Mouse (Mus musculus): ENCODE data around the gene Nr5a2.

Nr5a2 gene

GRCm38 (mm10) chr1:136910741-136911593 is 49.3 kb downstream of the Nr5a2 start:
- DNase-seq (ENCODE audit: low read depth in 2 of 2, low spot score in 2 of 2): no peak

DNA sequence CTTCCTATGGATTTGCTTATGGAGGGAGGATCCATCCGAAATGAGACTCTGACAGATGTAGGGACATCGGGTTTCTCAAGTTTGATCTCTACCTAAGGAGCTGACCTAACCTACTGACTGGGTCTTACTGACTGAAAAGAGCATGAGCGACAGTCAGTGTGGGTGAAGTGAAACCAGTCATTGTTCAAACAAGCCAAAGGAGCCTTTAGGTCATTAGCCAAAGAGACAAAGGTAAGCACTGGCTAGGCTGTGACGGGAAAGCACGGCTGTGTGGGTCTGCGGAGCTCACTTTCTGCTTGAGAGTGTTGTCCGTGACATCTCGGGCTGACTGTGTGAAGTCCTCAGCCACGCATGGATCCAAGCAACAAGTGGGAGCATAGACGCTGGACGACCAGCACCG is 50.1 kb downstream of the Nr5a2 start:
- DNase-seq (ENCODE audit: low read depth in 2 of 2, low spot score in 2 of 2): no peak

DNA sequence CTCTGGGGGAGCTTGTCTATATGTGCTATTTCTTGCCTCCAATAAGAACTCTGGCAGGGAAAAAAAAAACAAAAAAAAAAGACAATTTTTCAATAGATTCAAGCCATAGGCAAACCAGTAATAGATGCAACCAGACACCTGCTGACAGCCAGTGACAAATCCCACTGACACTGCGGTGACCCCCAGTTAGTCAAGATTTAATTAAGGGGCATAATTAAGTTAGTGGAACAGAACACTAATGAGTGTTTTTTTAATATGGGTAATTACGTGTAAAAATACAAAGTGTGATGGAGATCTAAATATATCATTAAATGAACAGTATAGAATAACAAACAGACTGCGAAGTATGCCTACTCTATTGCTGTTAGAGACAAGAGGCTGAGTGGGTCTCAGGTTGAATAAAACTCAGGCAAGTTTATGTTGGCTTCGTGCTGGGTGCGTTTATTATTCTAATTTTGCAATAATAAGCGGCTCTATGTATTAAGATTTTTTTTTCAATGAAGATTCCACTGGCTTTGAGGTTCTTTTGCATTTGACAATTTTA is 50.7 kb downstream of the Nr5a2 start:
- DNase-seq (ENCODE audit: low read depth in 2 of 2, low spot score in 2 of 2): no peak

DNA sequence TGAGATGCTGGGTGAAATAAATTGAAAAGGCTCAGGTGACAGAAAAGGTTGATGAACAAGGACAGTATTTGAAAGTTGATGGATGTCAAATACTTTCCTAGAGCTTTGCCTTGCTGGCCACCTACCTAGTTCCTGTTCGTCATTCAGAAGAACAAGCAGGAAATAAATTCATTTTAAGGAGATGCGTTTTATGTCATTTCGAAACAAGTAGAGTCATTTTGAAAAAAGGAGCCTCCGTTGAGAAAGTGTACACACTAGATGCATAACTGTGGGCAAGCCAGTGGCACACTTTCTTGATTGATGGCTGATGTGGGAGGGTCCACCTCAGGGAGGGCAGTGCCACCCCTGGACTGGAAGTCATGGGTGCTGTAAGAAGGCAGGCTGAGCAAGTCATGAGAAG is 62.1 kb downstream of the Nr5a2 start:
- DNase-seq (ENCODE audit: low read depth in 2 of 2, low spot score in 2 of 2): no peak

GRCm38 (mm10) chr1:136896351-136896750 is 63.9 kb downstream of the Nr5a2 start:
- DNase-seq (ENCODE audit: low read depth in 2 of 2, low spot score in 2 of 2): no peak

DNA sequence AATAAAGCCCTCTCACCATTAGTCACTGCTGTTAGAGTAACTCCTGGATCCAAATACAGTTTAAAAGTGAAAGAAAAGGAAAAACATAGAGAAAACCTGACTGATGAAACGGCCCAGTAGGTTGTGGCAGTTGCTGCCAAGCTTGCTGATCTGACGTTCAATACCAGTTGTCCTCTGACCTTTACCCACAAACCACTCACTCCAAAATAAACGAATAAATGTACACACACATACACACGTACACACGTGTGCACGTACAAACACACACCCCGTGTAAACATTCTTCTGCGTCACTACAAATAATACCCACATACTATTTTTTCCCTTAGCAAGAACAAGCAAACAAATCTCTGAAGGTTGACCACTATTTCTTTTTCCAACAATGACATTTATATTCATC is 64.4 kb downstream of the Nr5a2 start:
- no peak for DNase-seq (ENCODE audit: low read depth in 2 of 2, low spot score in 2 of 2)

DNA sequence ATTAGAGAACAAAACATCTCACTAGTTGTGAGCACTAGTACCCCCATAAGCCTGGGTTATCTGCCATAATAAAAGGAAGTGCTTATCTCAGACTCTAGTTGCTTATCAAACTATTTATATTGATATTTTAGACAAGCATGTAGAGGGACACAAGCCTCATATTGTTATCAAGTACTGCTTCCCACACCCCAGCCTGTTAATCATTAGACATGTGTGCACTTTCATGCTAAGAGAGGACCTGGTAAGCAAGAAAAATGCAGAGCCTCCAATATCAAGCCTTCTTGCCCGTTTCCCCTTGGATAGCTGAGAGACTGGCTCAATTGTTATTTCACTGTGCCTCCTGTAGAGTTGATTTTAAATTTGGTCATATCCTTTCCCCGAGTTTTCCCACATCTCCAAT is 65.5 kb downstream of the Nr5a2 start:
- no peak for DNase-seq (ENCODE audit: low read depth in 2 of 2, low spot score in 2 of 2)

DNA sequence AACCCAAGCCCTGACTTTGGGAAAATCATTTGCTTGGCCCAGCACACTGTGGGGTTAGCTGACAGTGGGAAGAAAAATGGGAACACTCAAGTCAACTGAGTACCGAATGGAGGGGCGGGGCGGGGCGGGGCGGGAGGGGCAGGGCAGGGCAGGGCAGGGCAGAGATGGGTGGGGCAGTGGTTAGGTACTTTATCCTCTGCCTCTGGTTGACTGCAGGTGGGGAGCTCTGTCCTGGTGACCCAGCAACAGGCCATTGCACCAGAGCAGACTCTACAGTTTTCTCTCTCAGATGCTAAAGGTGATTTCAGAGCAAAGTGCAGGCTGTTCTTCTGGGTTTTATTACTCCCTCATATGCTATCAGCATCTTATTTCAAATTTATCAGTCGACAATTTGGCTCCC is 67.1 kb downstream of the Nr5a2 start:
- DNase-seq (ENCODE audit: low read depth in 2 of 2, low spot score in 2 of 2): no peak

DNA sequence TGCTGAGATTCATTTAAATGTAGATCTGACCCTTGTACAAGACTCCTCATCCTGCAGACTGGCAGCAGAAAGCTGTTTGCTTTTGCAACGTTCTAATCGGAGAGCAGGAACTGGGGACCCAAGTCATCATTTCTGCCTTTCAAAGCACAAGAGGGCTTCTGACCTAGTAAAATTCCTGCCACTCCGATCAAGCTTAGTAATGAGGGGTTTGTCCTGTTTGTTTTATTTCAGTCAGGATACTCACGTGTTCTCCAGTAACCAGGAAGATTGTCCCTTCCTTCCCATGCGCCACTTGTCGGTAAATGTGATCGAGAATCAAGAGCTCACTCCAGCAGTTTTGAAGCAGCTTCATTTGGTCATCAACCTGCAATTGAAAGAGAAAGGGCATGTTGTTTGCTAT is 69.8 kb downstream of the Nr5a2 start:
- no peak for DNase-seq (ENCODE audit: low read depth in 2 of 2, low spot score in 2 of 2)

- DNase-seq (ENCODE audit: low read depth in 2 of 2, low spot score in 2 of 2): no peak
Observed at GRCm38 (mm10) chr1:136888704-136889103, 71.5 kb downstream of the Nr5a2 start.

DNA sequence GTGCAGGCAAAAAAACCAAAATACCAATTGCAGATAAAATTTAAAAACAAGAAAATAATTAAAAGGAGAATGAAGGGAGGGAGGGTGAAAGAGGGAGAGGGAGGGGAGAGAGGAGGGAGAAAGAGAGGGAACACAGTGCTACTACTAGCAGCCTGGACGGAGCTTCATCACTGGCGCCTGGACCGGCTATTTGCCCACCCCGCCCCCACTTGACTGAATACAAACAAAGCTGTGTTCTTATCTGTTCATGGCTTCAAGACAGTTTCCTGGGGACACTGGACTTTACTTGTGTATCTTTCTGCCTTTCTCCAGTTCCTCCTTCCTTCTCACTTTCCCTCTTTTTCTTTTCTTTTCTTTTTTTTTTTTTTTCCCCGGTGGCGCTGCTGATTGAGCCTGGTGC is 73.6 kb downstream of the Nr5a2 start:
- DNase-seq (ENCODE audit: low read depth in 2 of 2, low spot score in 2 of 2): no peak

DNA sequence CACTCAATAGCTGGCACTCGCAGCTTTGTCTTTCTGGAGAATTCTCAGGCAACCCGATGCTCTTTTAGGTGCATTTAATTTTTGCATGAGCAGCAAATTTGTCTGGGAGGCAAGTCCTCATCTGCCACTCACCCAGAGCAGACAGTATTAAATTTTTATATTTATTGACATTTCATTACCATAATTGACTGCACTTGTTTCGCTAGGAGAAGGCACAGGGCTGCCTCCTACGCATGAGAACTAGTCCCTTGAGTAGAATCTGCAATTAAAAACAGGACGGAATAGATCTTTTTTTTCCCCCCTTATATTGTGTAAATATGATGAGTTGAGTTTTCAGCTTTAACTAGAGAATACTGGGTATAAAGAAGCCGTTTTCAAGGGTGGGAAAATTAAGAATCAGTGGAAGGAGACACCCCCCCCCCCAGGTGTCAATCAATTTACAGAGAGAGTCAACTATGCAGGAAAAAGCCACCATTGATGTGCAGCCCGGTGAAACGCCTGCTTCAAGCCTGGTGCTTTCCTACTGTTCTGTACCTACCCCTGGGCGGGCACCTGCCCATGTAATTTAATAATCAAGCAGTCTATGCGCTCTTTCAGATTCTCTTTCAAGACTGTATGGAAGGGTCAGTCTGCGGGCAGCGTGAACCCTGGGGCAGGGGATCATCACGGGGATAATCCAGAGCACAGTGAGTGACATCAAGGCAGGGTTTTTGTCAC is 76.6 kb downstream of the Nr5a2 start:
- DNase-seq (ENCODE audit: low read depth in 2 of 2, low spot score in 2 of 2): no peak

- DNase-seq (ENCODE audit: low read depth in 2 of 2, low spot score in 2 of 2): no peak
Observed at GRCm38 (mm10) chr1:136880260-136880659, 80.0 kb downstream of the Nr5a2 start.

DNA sequence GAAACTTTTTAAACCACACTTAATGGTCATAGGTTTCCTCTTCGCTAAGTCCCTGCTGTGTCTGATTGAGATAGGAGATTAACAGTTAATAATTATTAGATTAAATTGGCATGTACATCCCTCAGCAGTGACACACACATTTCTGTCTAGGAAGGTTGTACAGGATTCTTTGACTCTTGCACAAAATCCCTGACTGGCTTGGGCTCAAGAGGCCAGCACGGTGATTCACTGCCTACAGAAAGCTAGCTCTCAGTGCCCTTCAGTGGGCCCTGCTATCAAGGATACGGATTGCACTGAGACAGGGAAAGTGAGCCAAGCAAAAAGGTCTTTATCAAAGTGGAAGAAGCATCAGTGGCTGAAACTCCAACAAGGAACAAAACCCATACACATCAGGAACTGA is 85.2 kb downstream of the Nr5a2 start:
- no peak for DNase-seq (ENCODE audit: low read depth in 2 of 2, low spot score in 2 of 2)

DNA sequence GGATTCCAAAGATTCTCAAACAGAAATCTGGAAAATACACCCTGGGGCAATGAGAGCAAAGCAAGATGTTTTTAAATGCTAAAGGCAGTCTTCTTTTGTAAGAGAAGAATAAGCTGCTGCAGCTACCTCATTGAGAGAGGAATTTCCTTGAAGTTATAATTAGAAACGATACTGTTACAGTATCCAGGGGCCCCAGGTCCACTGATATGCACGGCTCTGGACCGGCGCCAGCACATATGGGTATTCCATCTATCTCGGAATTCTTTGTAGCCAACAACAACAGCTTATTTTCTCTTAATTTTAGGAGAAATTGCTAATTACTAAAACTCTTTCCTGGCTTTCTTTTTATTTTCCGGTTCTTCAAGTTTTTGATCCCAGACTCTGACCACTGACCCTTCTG is 91.3 kb downstream of the Nr5a2 start:
- no peak for DNase-seq (ENCODE audit: low read depth in 2 of 2, low spot score in 2 of 2)

DNA sequence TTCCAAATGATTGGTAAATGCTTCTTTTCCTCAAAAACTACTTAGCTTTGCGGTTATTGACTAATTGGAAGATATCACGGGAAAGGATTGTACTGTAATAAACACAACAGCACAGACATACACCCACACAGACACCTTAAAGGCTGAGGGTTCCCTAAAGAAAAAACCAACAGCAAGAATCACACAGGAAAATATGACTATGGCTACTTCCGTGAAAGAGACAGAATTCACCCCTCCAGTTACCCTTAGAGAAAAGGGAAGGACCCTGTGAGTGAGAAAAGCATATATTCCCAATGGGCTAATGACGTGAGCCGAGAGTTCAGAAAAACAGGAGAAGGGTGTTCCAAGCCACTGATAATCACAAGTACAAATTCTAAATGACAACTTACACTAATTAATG is 92.0 kb downstream of the Nr5a2 start:
- DNase-seq (ENCODE audit: low read depth in 2 of 2, low spot score in 2 of 2): no peak

DNA sequence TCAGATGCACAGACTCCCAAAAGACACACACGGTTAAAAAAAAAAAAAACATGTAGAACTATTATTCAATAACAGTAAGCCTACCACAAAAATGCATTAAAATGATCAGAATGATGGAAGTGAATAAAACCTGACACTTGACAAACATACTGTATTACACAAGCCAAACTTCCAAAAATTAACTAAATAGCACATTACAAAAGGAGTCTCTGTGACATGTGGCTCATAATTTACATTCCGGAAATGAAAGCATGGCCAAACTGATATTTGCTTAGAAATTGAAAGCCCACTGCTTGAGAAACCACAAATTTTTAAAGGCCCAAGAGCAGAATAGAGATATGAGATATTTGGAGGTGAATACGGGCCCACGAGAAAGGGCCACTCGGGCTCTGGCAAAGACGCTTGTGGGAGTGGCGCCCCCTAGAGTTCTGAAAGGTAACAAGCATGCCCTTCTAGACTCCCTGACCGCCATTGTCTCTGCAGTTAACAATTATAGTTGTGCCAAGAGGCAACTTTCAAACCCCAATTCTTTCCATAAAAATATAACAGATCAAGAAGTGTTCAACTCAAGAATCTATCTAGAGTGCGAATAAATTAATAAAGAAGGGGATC is 93.7 kb downstream of the Nr5a2 start:
- DNase-seq (ENCODE audit: low read depth in 2 of 2, low spot score in 2 of 2): peak in 1 of 2 experiments; percentile 4

- no peak for DNase-seq (ENCODE audit: low read depth in 2 of 2, low spot score in 2 of 2)
Observed at GRCm38 (mm10) chr1:136863209-136863608, 97.0 kb downstream of the Nr5a2 start.

- no peak for DNase-seq (ENCODE audit: low read depth in 2 of 2, low spot score in 2 of 2)
Observed at GRCm38 (mm10) chr1:136859454-136859853, 100.8 kb downstream of the Nr5a2 start.

- no peak for DNase-seq (ENCODE audit: low read depth in 2 of 2, low spot score in 2 of 2)
Observed at GRCm38 (mm10) chr1:136858724-136859123, 101.5 kb downstream of the Nr5a2 start.

DNA sequence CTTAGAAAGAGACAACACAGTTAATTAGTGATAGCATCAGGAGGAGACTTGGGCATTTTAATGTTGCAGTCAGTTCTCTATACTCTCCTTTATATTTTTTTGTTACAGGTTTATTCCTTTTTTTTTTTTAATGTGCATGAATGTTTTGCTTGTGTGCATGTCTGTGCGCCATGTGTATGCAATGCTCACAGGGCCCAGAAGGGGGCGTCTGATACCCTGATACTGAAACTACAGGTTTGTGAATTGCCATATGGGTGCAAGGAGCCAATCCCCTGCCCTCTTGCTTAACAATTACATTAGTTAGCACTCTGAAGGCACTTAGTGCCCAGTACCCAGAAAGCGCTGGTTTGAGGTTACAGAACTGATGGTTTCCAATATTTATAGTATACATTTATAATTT is 104.1 kb downstream of the Nr5a2 start:
- no peak for DNase-seq (ENCODE audit: low read depth in 2 of 2, low spot score in 2 of 2)

GRCm38 (mm10) chr1:136848791-136849190 is 111.5 kb downstream of the Nr5a2 start:
- DNase-seq (ENCODE audit: low read depth in 2 of 2, low spot score in 2 of 2): no peak

Measured in CD8-positive naive resting alpha-beta T cell, adult 2 months (primary cell).